Mouse (Mus musculus) embryonic facial prominence, embryonic 12.5 days (tissue): Measurements from ENCODE around the gene Acad11. TPM values are rescaled to one million over a fixed set of nuclear protein-coding genes. Genes with fewer than 3 reads are reported as not detected.

Experiments
- polyA plus RNA-seq: library from polyadenylated mRNA; unstranded; fragments of >200 nt; fragmentation: Nextera tagmentation; extraction: Ambion mirVana; gene quantifications from 2 replicates; pipeline ENCODE4 v1.2.1, GENCODE M21; 2016

Acad11 gene
- polyA plus RNA-seq, 1 experiment from 2014 or later = 9.9 TPM

Other genes with a start within 250 kb of the Acad11 start
- 8.9 and 9.1 TPM in 2 replicates for gene Nphp3, start 60.8 kb upstream of the Acad11 start, polyA plus RNA-seq
- gene Gm28305, start 22.7 kb upstream of the Acad11 start, polyA plus RNA-seq = not detected in 2 replicates
- gene Uba5, start 243 bp upstream of the Acad11 start, polyA plus RNA-seq = 64.9 and 73.4 TPM in 2 replicates
- gene Ackr4, start 63.6 kb downstream of the Acad11 start, polyA plus RNA-seq = 0.62 and 0.82 TPM in 2 replicates
- 23.4 and 26.1 TPM in 2 replicates for gene Dnajc13, start 199.6 kb downstream of the Acad11 start, polyA plus RNA-seq